Mouse (Mus musculus): ENCODE measurements around the gene Vmn1r95. TPM values are rescaled to one million over a fixed set of nuclear protein-coding genes. Genes with fewer than 3 reads are reported as not detected.
"Not testable (repeated sequence)": the region's sequence is repeated elsewhere in the genome, so short reads cannot be mapped to it uniquely, and the experiment has no call there.

Vmn1r95 gene
- not detected in 2 replicates for polyA plus RNA-seq (2015; fragmentation: Nextera tagmentation; extraction: Ambion mirVana)

- not testable (repeated sequence) for ATAC-seq (ENCODE audit: low read depth); H3K9me3 ChIP-seq (replicated peaks); DNase-seq; H3K27me3 ChIP-seq; H3K36me3 ChIP-seq; H3K4me3 ChIP-seq (replicated peaks); H3K27ac ChIP-seq; H3K4me1 ChIP-seq (replicated peaks); H3K9ac ChIP-seq; H3K4me2 ChIP-seq
- WGBS (ENCODE audit: insufficient replicate concordance): no CpG with 5 or more reads among the region's 3 CpGs
Observed at GRCm38 (mm10) chr7:20193410-20193809, at the start of gene Vmn1r95. Gene Vmn1r95 (plus strand): TSS chr7:20193710.

GRCm38 (mm10) chr7:20168277-20168676, 25.2 kb upstream of the Vmn1r95 start, which contains the start of gene Vmn1r94:
Gene Vmn1r94 (minus strand): TSS chr7:20168377.
- not testable (repeated sequence) for ATAC-seq (ENCODE audit: low read depth); H3K36me3 ChIP-seq; H3K9ac ChIP-seq; DNase-seq; H3K27me3 ChIP-seq; H3K27ac ChIP-seq; H3K9me3 ChIP-seq (replicated peaks); H3K4me2 ChIP-seq; H3K4me1 ChIP-seq (replicated peaks); H3K4me3 ChIP-seq (replicated peaks)
- WGBS (ENCODE audit: insufficient replicate concordance): no CpG with 5 or more reads among the region's 3 CpGs

GRCm38 (mm10) chr7:20205507-20205906, 12.0 kb downstream of the Vmn1r95 start, which contains the start of gene Gm6164:
Gene Gm6164 (minus strand): TSS chr7:20205607.
- not testable (repeated sequence) for DNase-seq; H3K27ac ChIP-seq; H3K9me3 ChIP-seq (replicated peaks); H3K4me2 ChIP-seq; H3K27me3 ChIP-seq; H3K9ac ChIP-seq; H3K36me3 ChIP-seq; H3K4me3 ChIP-seq (replicated peaks); ATAC-seq (ENCODE audit: low read depth); H3K4me1 ChIP-seq (replicated peaks)
- no CpG with 5 or more reads among the region's 2 CpGs for WGBS (ENCODE audit: insufficient replicate concordance)

- not testable (repeated sequence) for H3K9me3 ChIP-seq (replicated peaks); H3K4me2 ChIP-seq; H3K27ac ChIP-seq; H3K9ac ChIP-seq; DNase-seq; H3K36me3 ChIP-seq; H3K27me3 ChIP-seq; H3K4me1 ChIP-seq (replicated peaks); ATAC-seq (ENCODE audit: low read depth); H3K4me3 ChIP-seq (replicated peaks)
- WGBS (ENCODE audit: insufficient replicate concordance): no CpG with 5 or more reads among the region's 2 CpGs
Observed at GRCm38 (mm10) chr7:20233728-20234127, 40.2 kb downstream of the Vmn1r95 start, which contains the start of gene Gm4498. Gene Gm4498 (minus strand): TSS chr7:20233828.

Other genes starting within 250 kb of the Vmn1r95 start
- 0.20 and 0.35 TPM in 2 replicates for gene Igsf23, start 243.0 kb upstream of the Vmn1r95 start, polyA plus RNA-seq (2015; fragmentation: Nextera tagmentation; extraction: Ambion mirVana)
- gene Ceacam20, start 228.3 kb upstream of the Vmn1r95 start, polyA plus RNA-seq (2015; fragmentation: Nextera tagmentation; extraction: Ambion mirVana): not detected in 2 replicates
- gene Nlrp9b, start 202.2 kb upstream of the Vmn1r95 start, polyA plus RNA-seq (2015; fragmentation: Nextera tagmentation; extraction: Ambion mirVana): not detected in 2 replicates
- not detected in 2 replicates for gene Vmn1r91, start 94.0 kb upstream of the Vmn1r95 start, polyA plus RNA-seq (2015; fragmentation: Nextera tagmentation; extraction: Ambion mirVana)
- not detected in 2 replicates for gene Gm16442, start 71.1 kb upstream of the Vmn1r95 start, polyA plus RNA-seq (2015; fragmentation: Nextera tagmentation; extraction: Ambion mirVana)
- gene Vmn1r93, start 54.6 kb upstream of the Vmn1r95 start, polyA plus RNA-seq (2015; fragmentation: Nextera tagmentation; extraction: Ambion mirVana): not detected in 2 replicates
- not detected in 2 replicates for gene Vmn1r94, start 25.3 kb upstream of the Vmn1r95 start, polyA plus RNA-seq (2015; fragmentation: Nextera tagmentation; extraction: Ambion mirVana)
- gene Gm6164, start 11.9 kb downstream of the Vmn1r95 start, polyA plus RNA-seq (2015; fragmentation: Nextera tagmentation; extraction: Ambion mirVana): not detected in 2 replicates
- not detected in 2 replicates for gene Gm4498, start 40.1 kb downstream of the Vmn1r95 start, polyA plus RNA-seq (2015; fragmentation: Nextera tagmentation; extraction: Ambion mirVana)
- not detected in 2 replicates for gene Gm5890, start 69.1 kb downstream of the Vmn1r95 start, polyA plus RNA-seq (2015; fragmentation: Nextera tagmentation; extraction: Ambion mirVana)
- not detected in 2 replicates for gene Gm4133, start 140.4 kb downstream of the Vmn1r95 start, polyA plus RNA-seq (2015; fragmentation: Nextera tagmentation; extraction: Ambion mirVana)
- gene Gm5728, start 181.7 kb downstream of the Vmn1r95 start, polyA plus RNA-seq (2015; fragmentation: Nextera tagmentation; extraction: Ambion mirVana): not detected in 2 replicates
- not detected in 2 replicates for gene Vmn1r100, start 224.2 kb downstream of the Vmn1r95 start, polyA plus RNA-seq (2015; fragmentation: Nextera tagmentation; extraction: Ambion mirVana)
- gene Vmn1r101, start 248.9 kb downstream of the Vmn1r95 start, polyA plus RNA-seq (2015; fragmentation: Nextera tagmentation; extraction: Ambion mirVana): not detected in 2 replicates